Mouse (Mus musculus) frontal cortex, postnatal 36 days (tissue): Measurements from ENCODE around the gene Asb18.

ENCODE experiments used
- DNase-seq, 2 experiments: peaks; one replicate each; pipeline ENCODE4 v3.0.0; 2022; ENCODE audit warnings: low spot score in 2 of 2

Asb18 gene

GRCm38 (mm10) chr1:90014446-90014845 is at the start of gene Asb18:
Asb18 (minus strand) TSS chr1:90014666.
- DNase-seq: no peak

GRCm38 (mm10) chr1:90060599-90060998 is 46.1 kb upstream of the Asb18 start:
- peak; percentile 59 to 76 for DNase-seq

- no peak for DNase-seq
These were observed 45.6 kb upstream of the Asb18 start for GRCm38 (mm10) chr1:90060054-90060453.

GRCm38 (mm10) chr1:90054991-90055390 is 40.5 kb upstream of the Asb18 start:
- peak; percentile 54 to 56 for DNase-seq

GRCm38 (mm10) chr1:90051347-90051746 is 36.9 kb upstream of the Asb18 start:
- DNase-seq: peak; percentile 50 to 58

- no peak for DNase-seq
These were observed 35.7 kb upstream of the Asb18 start for GRCm38 (mm10) chr1:90050046-90050739.

- DNase-seq: no peak
These were observed 13.8 kb upstream of the Asb18 start for GRCm38 (mm10) chr1:90028305-90028704.

- DNase-seq: no peak
These were observed 12.5 kb upstream of the Asb18 start for GRCm38 (mm10) chr1:90026945-90027344.

- DNase-seq: no peak
These were observed 5.9 kb upstream of the Asb18 start for GRCm38 (mm10) chr1:90020336-90020735.

- no peak for DNase-seq
These were observed 3.6 kb upstream of the Asb18 start for GRCm38 (mm10) chr1:90018071-90018470.

- no peak for DNase-seq
These were observed 1.2 kb downstream of the Asb18 start for GRCm38 (mm10) chr1:90013273-90013672.

- no peak for DNase-seq
These were observed 1.6 kb downstream of the Asb18 start for GRCm38 (mm10) chr1:90012850-90013249.

GRCm38 (mm10) chr1:90012168-90012567 is 2.3 kb downstream of the Asb18 start:
- no peak for DNase-seq

GRCm38 (mm10) chr1:90010077-90010476 is 4.4 kb downstream of the Asb18 start:
- no peak for DNase-seq

- no peak for DNase-seq
These were observed 5.3 kb downstream of the Asb18 start for GRCm38 (mm10) chr1:90009188-90009587.

GRCm38 (mm10) chr1:90006666-90007065 is 7.8 kb downstream of the Asb18 start:
- peak; percentile 15 to 31 for DNase-seq

GRCm38 (mm10) chr1:90000981-90001380 is 13.5 kb downstream of the Asb18 start:
- no peak for DNase-seq

- DNase-seq: no peak
These were observed 14.6 kb downstream of the Asb18 start for GRCm38 (mm10) chr1:89999858-90000257.

GRCm38 (mm10) chr1:89998696-89999095 is 15.8 kb downstream of the Asb18 start:
- no peak for DNase-seq

- peak in 1 of 2 experiments; percentile 18 for DNase-seq
These were observed 16.4 kb downstream of the Asb18 start for GRCm38 (mm10) chr1:89998076-89998475.

GRCm38 (mm10) chr1:89992256-89992655 is 22.2 kb downstream of the Asb18 start:
- DNase-seq: no peak

GRCm38 (mm10) chr1:89977261-89977660 is 37.2 kb downstream of the Asb18 start:
- no peak for DNase-seq

- DNase-seq: no peak
These were observed 38.1 kb downstream of the Asb18 start for GRCm38 (mm10) chr1:89976411-89976810.

- no peak for DNase-seq
These were observed 39.9 kb downstream of the Asb18 start for GRCm38 (mm10) chr1:89974541-89974940.
